Mouse (Mus musculus) T-cell, adult 2 months (primary cell): ENCODE measurements around the gene Snd1.

Source experiments
- DNase-seq: peaks from one replicate; pipeline ENCODE4 v3.0.0; 2022; ENCODE audit warnings: low spot score

The Snd1 gene

GRCm38 (mm10) chr6:28975106-28975505 is 500.2 kb downstream of the Snd1 start:
- DNase-seq = no peak

- no peak for DNase-seq
Observed at GRCm38 (mm10) chr6:28978031-28978430, 503.1 kb downstream of the Snd1 start.

GRCm38 (mm10) chr6:28978881-28979280 is 503.9 kb downstream of the Snd1 start:
- no peak for DNase-seq

GRCm38 (mm10) chr6:28979586-28979985 is 504.6 kb downstream of the Snd1 start:
- DNase-seq = no peak

- DNase-seq = no peak
Observed at GRCm38 (mm10) chr6:28980219-28980618, 505.3 kb downstream of the Snd1 start.

GRCm38 (mm10) chr6:28980750-28981584 is 506.0 kb downstream of the Snd1 start:
- DNase-seq = no peak

GRCm38 (mm10) chr6:28981585-28981948 is 506.6 kb downstream of the Snd1 start:
- DNase-seq = no peak

GRCm38 (mm10) chr6:28981966-28982701 is 507.2 kb downstream of the Snd1 start:
- DNase-seq = no peak

- no peak for DNase-seq
Observed at GRCm38 (mm10) chr6:28982817-28983216, 507.9 kb downstream of the Snd1 start.
